Mouse (Mus musculus): Measurements from ENCODE around the gene 4930562C15Rik.

DNA sequence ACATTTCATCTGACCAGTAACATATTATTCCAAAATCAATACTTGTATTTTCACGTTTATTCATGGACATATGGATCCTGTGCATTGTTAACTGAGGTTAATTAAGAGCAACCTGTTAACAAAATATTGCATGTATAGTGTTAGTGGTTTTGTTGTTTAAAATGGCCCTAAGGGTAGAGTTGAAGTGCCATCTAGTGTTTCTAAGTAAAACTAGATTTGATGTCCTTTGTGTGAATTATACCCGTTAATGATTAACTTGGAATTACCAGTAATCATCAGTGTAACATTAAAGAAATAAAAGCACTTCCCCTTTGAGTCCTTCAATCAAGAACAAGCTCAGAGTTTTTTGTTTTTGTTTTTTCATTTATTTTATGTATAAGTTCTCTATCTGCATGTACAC lies 43.9 kb upstream of the 4930562C15Rik start:
- TF ChIP-seq POLR2A (IDR thresholded peaks at IDR 0.05; ENCODE audit: borderline replicate concordance, extremely low read depth, low read depth, low read length) = no peak
- no peak for TF ChIP-seq CTCF (IDR thresholded peaks at IDR 0.05; ENCODE audit: insufficient read depth, low read length)

Data from lung, adult 2 months (tissue).